Mouse (Mus musculus): ENCODE data around the gene L1td1. TPM values are rescaled to one million over a fixed set of nuclear protein-coding genes. Genes with fewer than 3 reads are reported as not detected.
"Not testable (repeated sequence)": the region's sequence is repeated elsewhere in the genome, so short reads cannot be mapped to it uniquely, and the experiment has no call there.

L1td1 gene
- polyA plus RNA-seq, 1 experiment from 2014 or later = 0.32 TPM

- Histone ChIP-seq H3K36me3 (replicated peaks; ENCODE audit: control insufficient read depth, insufficient read depth, low read depth, low read length) (no peaks in the 10 kb centered on the region), H3K4me2 (ENCODE audit: low read depth, low read length) (no peak overlapping the region), H3K4me1 (ENCODE audit: control insufficient read depth, insufficient read depth, low read length) (no peaks in the 10 kb centered on the region), H3K9me3 (replicated peaks; ENCODE audit: control insufficient read depth, low read length) (no peaks in the 10 kb centered on the region), H3K4me3 (ENCODE audit: low read depth, low read length) (no peak overlapping the region), H3K27ac (replicated peaks; ENCODE audit: low read depth, low read length) (no peak overlapping the region), H3K9ac (replicated peaks; ENCODE audit: low read length) (no peak overlapping the region), H3K27me3 (ENCODE audit: control insufficient read depth, insufficient read depth, low read length) (no peaks in the 10 kb centered on the region)
- ATAC-seq (replicated peaks; ENCODE audit: insufficient number of reproducible peaks, low FRiP score, low TSS enrichment, low read depth) (no peak), DNase-seq (ENCODE audit: low spot score) (no peak)
- 38% methylated on average over 3 of the region's 3 CpGs for WGBS
Measured at GRCm38 (mm10) chr4:98698921-98699320, 27.6 kb upstream of the L1td1 start.

- no peak overlapping the region for H3K4me3 ChIP-seq (ENCODE audit: low read depth, low read length)
- H3K4me2 ChIP-seq (ENCODE audit: low read depth, low read length) = no peak overlapping the region
- H3K36me3 ChIP-seq (replicated peaks; ENCODE audit: control insufficient read depth, insufficient read depth, low read depth, low read length) = no peaks in the 10 kb centered on the region
- H3K27ac ChIP-seq (replicated peaks; ENCODE audit: low read depth, low read length) = no peak overlapping the region
- no peaks in the 10 kb centered on the region for H3K9me3 ChIP-seq (replicated peaks; ENCODE audit: control insufficient read depth, low read length)
- ATAC-seq (replicated peaks; ENCODE audit: insufficient number of reproducible peaks, low FRiP score, low TSS enrichment, low read depth) (no peak), DNase-seq (ENCODE audit: low spot score) (no peak)
- H3K27me3 ChIP-seq (ENCODE audit: control insufficient read depth, insufficient read depth, low read length) = no peaks in the 10 kb centered on the region
- no peaks in the 10 kb centered on the region for H3K4me1 ChIP-seq (ENCODE audit: control insufficient read depth, insufficient read depth, low read length)
- 92% methylated on average over 3 of the region's 3 CpGs for WGBS
- no peak overlapping the region for H3K9ac ChIP-seq (replicated peaks; ENCODE audit: low read length)
Measured at GRCm38 (mm10) chr4:98700156-98700555, 26.4 kb upstream of the L1td1 start.

GRCm38 (mm10) chr4:98702201-98702894 lies 24.2 kb upstream of the L1td1 start:
- H3K27me3 ChIP-seq (ENCODE audit: control insufficient read depth, insufficient read depth, low read length) = no peaks in the 10 kb centered on the region
- no peak overlapping the region for H3K27ac ChIP-seq (replicated peaks; ENCODE audit: low read depth, low read length)
- H3K4me1 ChIP-seq (ENCODE audit: control insufficient read depth, insufficient read depth, low read length) = no peaks in the 10 kb centered on the region
- peak; percentile 84 for DNase-seq (ENCODE audit: low spot score)
- 0 out of 2 replicates have a peak, but pooled peaks have one; percentile 19 for ATAC-seq (replicated peaks; ENCODE audit: insufficient number of reproducible peaks, low FRiP score, low TSS enrichment, low read depth)
- no peaks in the 10 kb centered on the region for H3K36me3 ChIP-seq (replicated peaks; ENCODE audit: control insufficient read depth, insufficient read depth, low read depth, low read length)
- 34% methylated on average over 12 of the region's 12 CpGs for WGBS
- H3K9ac ChIP-seq (replicated peaks; ENCODE audit: low read length) = no peak overlapping the region
- no peak overlapping the region for H3K4me3 ChIP-seq (ENCODE audit: low read depth, low read length)
- no peaks in the 10 kb centered on the region for H3K9me3 ChIP-seq (replicated peaks; ENCODE audit: control insufficient read depth, low read length)
- no peak overlapping the region for H3K4me2 ChIP-seq (ENCODE audit: low read depth, low read length)

DNA sequence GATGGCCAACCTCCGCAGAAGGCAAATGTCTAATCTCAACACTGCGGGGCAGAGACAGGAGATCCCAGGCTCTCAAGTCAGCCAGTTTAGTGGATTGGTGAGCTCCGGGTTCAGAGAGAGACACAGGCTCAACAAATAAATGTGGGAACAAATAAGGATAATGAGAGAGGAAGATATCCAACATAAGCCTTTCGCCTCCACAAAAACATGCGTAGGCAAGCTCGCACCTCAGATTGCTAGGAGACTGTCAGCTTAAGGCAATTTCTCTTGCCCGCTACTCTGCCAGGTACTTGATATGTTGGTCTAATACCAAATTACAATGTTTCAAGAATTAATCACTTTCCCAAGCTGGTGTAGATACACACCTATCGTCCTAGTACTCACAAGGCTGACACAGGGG lies 15.6 kb upstream of the L1td1 start:
- H3K4me3 ChIP-seq (ENCODE audit: low read depth, low read length) = no peak overlapping the region
- no peaks in the 10 kb centered on the region for H3K9me3 ChIP-seq (replicated peaks; ENCODE audit: control insufficient read depth, low read length)
- no peaks in the 10 kb centered on the region for H3K27me3 ChIP-seq (ENCODE audit: control insufficient read depth, insufficient read depth, low read length)
- H3K36me3 ChIP-seq (replicated peaks; ENCODE audit: control insufficient read depth, insufficient read depth, low read depth, low read length) = no peaks in the 10 kb centered on the region
- no peak overlapping the region for H3K9ac ChIP-seq (replicated peaks; ENCODE audit: low read length)
- no peaks in the 10 kb centered on the region for H3K4me1 ChIP-seq (ENCODE audit: control insufficient read depth, insufficient read depth, low read length)
- 92% methylated on average over 8 of the region's 8 CpGs for WGBS
- H3K4me2 ChIP-seq (ENCODE audit: low read depth, low read length) = no peak overlapping the region
- DNase-seq (ENCODE audit: low spot score) (no peak), ATAC-seq (replicated peaks; ENCODE audit: insufficient number of reproducible peaks, low FRiP score, low TSS enrichment, low read depth) (no peak)
- no peak overlapping the region for H3K27ac ChIP-seq (replicated peaks; ENCODE audit: low read depth, low read length)

DNA sequence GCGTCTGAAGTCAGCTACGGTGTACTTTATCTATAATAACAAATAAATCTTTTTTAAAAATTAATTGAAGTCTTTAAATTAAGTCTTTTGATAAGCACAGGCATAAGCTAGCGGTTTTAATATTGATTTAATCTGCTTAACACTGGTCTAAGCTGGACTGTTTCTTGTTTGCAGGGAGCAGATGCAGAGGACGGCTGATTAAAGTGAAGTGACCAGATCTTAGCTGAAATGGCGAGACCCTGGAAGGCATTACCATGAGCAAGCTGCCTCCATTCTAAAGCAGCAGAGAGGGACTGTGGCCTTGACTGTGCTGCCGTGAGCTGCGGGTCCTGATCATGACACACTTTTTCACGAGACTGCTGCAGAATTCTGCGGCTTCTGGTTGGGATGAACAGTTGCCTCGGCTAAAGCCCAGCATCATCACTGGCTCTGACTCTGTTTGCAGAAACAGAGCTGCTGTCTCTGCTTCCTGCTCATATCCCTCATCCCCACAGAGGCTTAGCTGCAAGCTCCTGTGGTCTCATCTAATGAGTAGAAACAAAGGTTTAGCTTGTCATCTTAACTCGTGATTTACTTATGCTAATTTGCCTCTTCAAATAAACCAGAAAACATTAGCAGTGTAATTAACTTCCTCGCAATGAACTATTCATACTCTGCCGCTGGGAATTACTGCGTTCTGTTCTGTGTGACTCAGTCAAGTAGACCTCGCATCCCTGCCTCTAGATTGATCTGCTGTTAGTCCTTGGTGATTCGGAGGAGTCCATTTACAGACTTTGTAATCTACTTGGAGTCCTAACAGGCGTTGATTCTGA lies 8.6 kb upstream of the L1td1 start:
- Histone ChIP-seq H3K4me1 (ENCODE audit: control insufficient read depth, insufficient read depth, low read length) (no peaks in the 10 kb centered on the region), H3K9me3 (replicated peaks; ENCODE audit: control insufficient read depth, low read length) (no peaks in the 10 kb centered on the region), H3K4me2 (ENCODE audit: low read depth, low read length) (no peak overlapping the region), H3K9ac (replicated peaks; ENCODE audit: low read length) (no peak overlapping the region), H3K27me3 (ENCODE audit: control insufficient read depth, insufficient read depth, low read length) (no peaks in the 10 kb centered on the region), H3K27ac (replicated peaks; ENCODE audit: low read depth, low read length) (no peak overlapping the region), H3K36me3 (replicated peaks; ENCODE audit: control insufficient read depth, insufficient read depth, low read depth, low read length) (no peaks in the 10 kb centered on the region), H3K4me3 (ENCODE audit: low read depth, low read length) (no peak overlapping the region)
- DNase-seq (ENCODE audit: low spot score) (no peak), ATAC-seq (replicated peaks; ENCODE audit: insufficient number of reproducible peaks, low FRiP score, low TSS enrichment, low read depth) (no peak)
- 82% methylated on average over 17 of the region's 17 CpGs for WGBS

DNA sequence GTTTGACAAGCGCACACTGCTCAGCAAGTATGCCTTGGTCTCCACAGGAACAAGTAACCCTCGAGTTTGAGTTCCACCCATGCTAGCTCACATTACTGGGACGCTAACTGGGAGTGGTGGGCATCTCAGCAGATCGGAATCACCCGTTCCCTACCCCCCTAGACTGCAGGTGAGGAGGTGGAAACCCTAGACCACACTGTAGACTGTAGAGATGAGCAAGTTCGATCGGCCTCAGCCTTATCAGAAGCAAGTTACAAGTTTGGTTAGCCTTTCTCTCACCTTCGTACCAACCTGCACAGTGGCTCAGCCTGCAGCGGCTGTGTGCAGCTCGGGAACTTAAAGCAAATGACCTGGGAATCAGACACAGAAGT lies 8.0 kb upstream of the L1td1 start:
- H3K4me1 ChIP-seq (ENCODE audit: control insufficient read depth, insufficient read depth, low read length) = no peaks in the 10 kb centered on the region
- WGBS = 81% methylated on average over 10 of the region's 10 CpGs
- no peak overlapping the region for H3K9ac ChIP-seq (replicated peaks; ENCODE audit: low read length)
- H3K27me3 ChIP-seq (ENCODE audit: control insufficient read depth, insufficient read depth, low read length) = no peaks in the 10 kb centered on the region
- H3K36me3 ChIP-seq (replicated peaks; ENCODE audit: control insufficient read depth, insufficient read depth, low read depth, low read length) = no peaks in the 10 kb centered on the region
- H3K4me3 ChIP-seq (ENCODE audit: low read depth, low read length) = no peak overlapping the region
- no peak overlapping the region for H3K27ac ChIP-seq (replicated peaks; ENCODE audit: low read depth, low read length)
- ATAC-seq (replicated peaks; ENCODE audit: insufficient number of reproducible peaks, low FRiP score, low TSS enrichment, low read depth) (no peak), DNase-seq (ENCODE audit: low spot score) (no peak)
- H3K9me3 ChIP-seq (replicated peaks; ENCODE audit: control insufficient read depth, low read length) = no peaks in the 10 kb centered on the region
- H3K4me2 ChIP-seq (ENCODE audit: low read depth, low read length) = no peak overlapping the region

DNA sequence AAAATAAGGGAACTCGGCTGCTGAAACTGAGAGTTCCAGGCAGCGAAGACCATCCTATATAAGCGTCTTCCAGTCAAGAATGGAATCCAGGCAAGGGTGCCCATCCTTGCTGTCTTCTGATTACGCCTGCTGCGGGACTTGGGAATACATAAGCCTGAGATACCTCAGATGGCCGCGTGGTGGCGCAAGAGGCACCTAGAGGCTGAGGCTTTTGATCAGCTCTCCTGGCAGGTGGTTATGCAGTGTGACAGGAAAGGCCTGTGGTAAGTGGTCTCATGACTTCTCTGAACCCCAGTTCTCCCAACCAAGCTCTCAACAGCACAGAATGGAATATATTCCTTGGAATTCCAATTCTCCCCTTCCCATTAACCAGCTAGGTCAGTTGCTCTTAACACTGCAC lies 4.1 kb upstream of the L1td1 start:
- H3K4me1 ChIP-seq (ENCODE audit: control insufficient read depth, insufficient read depth, low read length) = peaks cover 4% of the 10 kb centered on the region; the same call in 1 of the 2 replicates
- 0 out of 2 replicates have a peak, but pooled peaks have one; percentile 57 for ATAC-seq (replicated peaks; ENCODE audit: insufficient number of reproducible peaks, low FRiP score, low TSS enrichment, low read depth)
- H3K4me3 ChIP-seq (ENCODE audit: low read depth, low read length) = no peak overlapping the region
- H3K36me3 ChIP-seq (replicated peaks; ENCODE audit: control insufficient read depth, insufficient read depth, low read depth, low read length) = no peaks in the 10 kb centered on the region
- no peak overlapping the region for H3K4me2 ChIP-seq (ENCODE audit: low read depth, low read length)
- peaks cover 11% of the 10 kb centered on the region for H3K27me3 ChIP-seq (ENCODE audit: control insufficient read depth, insufficient read depth, low read length)
- peak; percentile 88 for DNase-seq (ENCODE audit: low spot score)
- no peak overlapping the region for H3K27ac ChIP-seq (replicated peaks; ENCODE audit: low read depth, low read length)
- no peaks in the 10 kb centered on the region for H3K9me3 ChIP-seq (replicated peaks; ENCODE audit: control insufficient read depth, low read length)
- WGBS = 13% methylated on average over 8 of the region's 8 CpGs
- no peak overlapping the region for H3K9ac ChIP-seq (replicated peaks; ENCODE audit: low read length)

GRCm38 (mm10) chr4:98724682-98725081 lies 1.9 kb upstream of the L1td1 start:
- H3K9ac ChIP-seq (replicated peaks; ENCODE audit: low read length); H3K9me3 ChIP-seq (replicated peaks; ENCODE audit: control insufficient read depth, low read length); H3K4me2 ChIP-seq (ENCODE audit: low read depth, low read length); H3K4me1 ChIP-seq (ENCODE audit: control insufficient read depth, insufficient read depth, low read length); H3K27ac ChIP-seq (replicated peaks; ENCODE audit: low read depth, low read length); ATAC-seq (replicated peaks; ENCODE audit: insufficient number of reproducible peaks, low FRiP score, low TSS enrichment, low read depth); DNase-seq (ENCODE audit: low spot score); H3K4me3 ChIP-seq (ENCODE audit: low read depth, low read length); H3K36me3 ChIP-seq (replicated peaks; ENCODE audit: control insufficient read depth, insufficient read depth, low read depth, low read length): not testable (repeated sequence)
- peaks cover 16% of the 10 kb centered on the region for H3K27me3 ChIP-seq (ENCODE audit: control insufficient read depth, insufficient read depth, low read length)
- WGBS = 90% methylated on average over 1 of the region's 1 CpGs

Data from embryonic facial prominence, embryonic 11.5 days (tissue).